ENCODE assay signal across 8 mouse cellular contexts in genomic region chr11:101937108-101937507, GRCm38 (mm10). TPM values are rescaled to one million over a fixed set of nuclear protein-coding genes. Genes with fewer than 3 reads are reported as not detected.
DNase-seq lines count a peak whose midpoint lies in the region; ATAC-seq and TF ChIP-seq lines count a peak whose summit lies in the region.

No protein-coding gene starts in this region.

- under 1% methylated on average over 32 of the region's 32 CpGs for WGBS in embryonic facial prominence, embryonic 15.5 days
- WGBS in hindbrain, postnatal 0 days: under 1% methylated on average over 29 of the region's 32 CpGs

- 0 out of 2 replicates have a peak overlapping the region, but pooled peaks have one; percentile 13 for H3K9ac ChIP-seq in embryonic facial prominence, embryonic 15.5 days
- H3K9ac ChIP-seq in hindbrain, postnatal 0 days (replicated peaks; ENCODE audit: low read length): peak overlapping the region; percentile 69

- H3K9me3 ChIP-seq in embryonic facial prominence, embryonic 15.5 days (replicated peaks): no peaks in the 10 kb centered on the region
- no peaks in the 10 kb centered on the region for H3K9me3 ChIP-seq in hindbrain, postnatal 0 days (ENCODE audit: low read length)

- no peak overlapping the region for H3K27ac ChIP-seq in left cerebral cortex, adult 2 months
- no peak overlapping the region for H3K27ac ChIP-seq in embryonic facial prominence, embryonic 15.5 days (replicated peaks)
- peak overlapping the region; percentile 45; the same call in 1 of the 2 replicates for H3K27ac ChIP-seq in hindbrain, postnatal 0 days

- H3K4me1 ChIP-seq in embryonic facial prominence, embryonic 15.5 days: peaks cover 16% of the 10 kb centered on the region
- H3K4me1 ChIP-seq in hindbrain, postnatal 0 days (ENCODE audit: insufficient read depth, low read length): peaks cover 7% of the 10 kb centered on the region; the same call in 1 of the 2 replicates

- H3K4me2 ChIP-seq in embryonic facial prominence, embryonic 15.5 days (replicated peaks): peak overlapping the region; percentile 70
- peak overlapping the region; percentile 86 for H3K4me2 ChIP-seq in hindbrain, postnatal 0 days (ENCODE audit: low read depth, low read length)

- TF ChIP-seq CTCF in left cerebral cortex, adult 2 months (IDR thresholded peaks at IDR 0.05): no peak
- no peak for TF ChIP-seq CTCF in hindbrain, postnatal 0 days (IDR thresholded peaks at IDR 0.05; ENCODE audit: low read depth)

- peak overlapping the region; percentile 43 for H3K4me3 ChIP-seq in left cerebral cortex, adult 2 months
- peak overlapping the region; percentile 38 for H3K4me3 ChIP-seq in embryonic facial prominence, embryonic 15.5 days (replicated peaks)
- peak overlapping the region; percentile 41 for H3K4me3 ChIP-seq in hindbrain, postnatal 0 days (ENCODE audit: low read length)

- H3K36me3 ChIP-seq in embryonic facial prominence, embryonic 15.5 days: no peaks in the 10 kb centered on the region
- H3K36me3 ChIP-seq in hindbrain, postnatal 0 days (ENCODE audit: insufficient read depth, low read length): no peaks in the 10 kb centered on the region

- intact Hi-C loops in left cerebral cortex, adult 2 months (cut with DNase I): no loop called here
- intact Hi-C loops in left cerebral cortex, postnatal 25 days (cut with DNase I): no loop called here
- intact Hi-C loops in left cerebral cortex, postnatal 14 days (cut with DNase I): no loop called here

- no peak for DNase-seq in left cerebral cortex, adult 2 months (ENCODE audit: extremely low spot score in 1 of 2, low spot score in 2 of 2)
- no peak for DNase-seq in left cerebral cortex, adult 8-10 months (ENCODE audit: low spot score in 2 of 2)
- DNase-seq in hindbrain, postnatal 0 days (ENCODE audit: low spot score): peak; percentile 55
- DNase-seq in lung, postnatal 10 days: peak; percentile 60
- no peak for DNase-seq in left cerebral cortex, postnatal 25 days (ENCODE audit: low spot score in 2 of 2)
- DNase-seq in left cerebral cortex, postnatal 14 days (ENCODE audit: low spot score in 2 of 2): no peak
- no peak for DNase-seq in layer of hippocampus, postnatal 36 days

- H3K27me3 ChIP-seq in embryonic facial prominence, embryonic 15.5 days: peaks cover 8% of the 10 kb centered on the region; the same call in 1 of the 2 replicates
- H3K27me3 ChIP-seq in hindbrain, postnatal 0 days (ENCODE audit: insufficient read depth, low read length): no peaks in the 10 kb centered on the region

- ATAC-seq in embryonic facial prominence, embryonic 15.5 days (ENCODE audit: insufficient number of reproducible peaks, low FRiP score, low TSS enrichment, low read depth): no peak
- ATAC-seq in hindbrain, postnatal 0 days: peak; percentile 43; the same call in 1 of the 2 replicates

RNA-seq across cellular contexts. Expression of gene Sost, which starts 29.7 kb away (rescaled TPM):
- total RNA-seq in left cerebral cortex, adult 2 months (2021): not detected
- total RNA-seq in left cerebral cortex, adult 8-10 months (2022): under 1 TPM in 1 of 4 experiments, not detected in 3; 0.19 TPM
- 0.23 and 0.49 TPM in 2 replicates for polyA plus RNA-seq in embryonic facial prominence, embryonic 15.5 days (2015; fragmentation: Nextera tagmentation; extraction: Ambion mirVana)
- 0.22 TPM in 1 of 2 replicates, not detected in the other for total RNA-seq in hindbrain, postnatal 0 days (2014; rRNA removed)
- 0.14 and 0.16 TPM in 2 replicates for polyA plus RNA-seq in hindbrain, postnatal 0 days (2015; fragmentation: Nextera tagmentation; extraction: Ambion mirVana)
- not detected for total RNA-seq in left cerebral cortex, postnatal 25 days (2021)
- not detected for total RNA-seq in left cerebral cortex, postnatal 14 days (2021)
- not detected for total RNA-seq in layer of hippocampus, postnatal 36 days (2021)

RNA-seq across cellular contexts. Expression of gene Meox1, which starts 42.9 kb away (rescaled TPM):
- total RNA-seq in left cerebral cortex, adult 2 months (2021): under 1 TPM; 0.50 to 0.91 TPM
- under 1 TPM; 0.26 to 0.74 (median 0.54) TPM for total RNA-seq in left cerebral cortex, adult 8-10 months (2022)
- polyA plus RNA-seq in embryonic facial prominence, embryonic 15.5 days (2015; fragmentation: Nextera tagmentation; extraction: Ambion mirVana): 11.1 and 12.3 TPM in 2 replicates
- total RNA-seq in hindbrain, postnatal 0 days (2014; rRNA removed): 1.8 and 2.0 TPM in 2 replicates
- 0.69 and 0.73 TPM in 2 replicates for polyA plus RNA-seq in hindbrain, postnatal 0 days (2015; fragmentation: Nextera tagmentation; extraction: Ambion mirVana)
- total RNA-seq in left cerebral cortex, postnatal 25 days (2021): under 1 TPM; 0.53 to 0.78 TPM
- total RNA-seq in left cerebral cortex, postnatal 14 days (2021): 1 to 10 TPM; 2.1 to 2.4 TPM
- under 1 TPM; 0.43 to 0.50 TPM for total RNA-seq in layer of hippocampus, postnatal 36 days (2021)

RNA-seq across cellular contexts. Expression of gene Cfap97d1, which starts 47.0 kb away (rescaled TPM):
- not detected for total RNA-seq in left cerebral cortex, adult 2 months (2021)
- total RNA-seq in left cerebral cortex, adult 8-10 months (2022): not detected
- not detected in 2 replicates for polyA plus RNA-seq in embryonic facial prominence, embryonic 15.5 days (2015; fragmentation: Nextera tagmentation; extraction: Ambion mirVana)
- total RNA-seq in hindbrain, postnatal 0 days (2014; rRNA removed): not detected in 2 replicates
- polyA plus RNA-seq in hindbrain, postnatal 0 days (2015; fragmentation: Nextera tagmentation; extraction: Ambion mirVana): not detected in 2 replicates
- not detected for total RNA-seq in left cerebral cortex, postnatal 25 days (2021)
- not detected for total RNA-seq in left cerebral cortex, postnatal 14 days (2021)
- total RNA-seq in layer of hippocampus, postnatal 36 days (2021): not detected

RNA-seq across cellular contexts. Expression of gene Dusp3, which starts 49.7 kb away (rescaled TPM):
- 100 to 1,000 TPM; 206 to 220 TPM for total RNA-seq in left cerebral cortex, adult 2 months (2021)
- total RNA-seq in left cerebral cortex, adult 8-10 months (2022): 100 to 1,000 TPM; 194 to 239 (median 216) TPM
- 26.2 and 29.9 TPM in 2 replicates for polyA plus RNA-seq in embryonic facial prominence, embryonic 15.5 days (2015; fragmentation: Nextera tagmentation; extraction: Ambion mirVana)
- 52.0 and 80.7 TPM in 2 replicates for total RNA-seq in hindbrain, postnatal 0 days (2014; rRNA removed)
- 44.7 and 45.2 TPM in 2 replicates for polyA plus RNA-seq in hindbrain, postnatal 0 days (2015; fragmentation: Nextera tagmentation; extraction: Ambion mirVana)
- total RNA-seq in left cerebral cortex, postnatal 25 days (2021): 100 to 1,000 TPM; 217 to 237 TPM
- total RNA-seq in left cerebral cortex, postnatal 14 days (2021): 100 to 1,000 TPM; 191 to 205 TPM
- total RNA-seq in layer of hippocampus, postnatal 36 days (2021): 100 to 1,000 TPM; 138 to 158 TPM

Comparison
In these comparisons a context has a peak if more than half of its experiments do, and no peak if none do; other contexts are left out.
1. DNase-seq: peak in hindbrain, postnatal 0 days (single experiment) and lung, postnatal 10 days (single experiment); none in left cerebral cortex, adult 2 months (0 of 2), left cerebral cortex, adult 8-10 months (0 of 2), left cerebral cortex, postnatal 25 days (0 of 2), left cerebral cortex, postnatal 14 days (0 of 2) and layer of hippocampus, postnatal 36 days (0 of 2).
2. Peak in every context shown above with its lines, with median percentiles within 50 percentile points of each other: H3K4me3 ChIP-seq.